Mouse (Mus musculus): ENCODE results near the gene Fam20c. TPM values are rescaled to one million over a fixed set of nuclear protein-coding genes. Genes with fewer than 3 reads are reported as not detected.

The Fam20c gene
- polyA plus RNA-seq (2021), result 188 TPM

GRCm38 (mm10) chr5:138754303-138755120 lies at the start of gene Fam20c:
Gene Fam20c (plus strand): TSS chr5:138754514.
- no peaks in the 10 kb centered on the region for H3K27me3 ChIP-seq
- TF ChIP-seq CTCF (IDR thresholded peaks at IDR 0.05), result no peak
- in situ Hi-C loops (cut with MboI; ENCODE audit: low pct_unique_long_range_greater_than_20kb), result loop anchor here (10.0 kb wide), 1 partner anchor 240 kb away; the partner anchor contains the start of gene Pdgfa
- DNase-seq (ENCODE audit: low read depth, low spot score) (no peak), ATAC-seq (peak; percentile 81)
- POLR2A ChIA-PET, result interaction anchor here (0.8 to 2.1 kb wide), 8 partner anchors 9 to 92 kb away, joined by 3 to 8 read pairs (median 4); no protein-coding TSS in a partner anchor
- CTCF ChIA-PET, result no interaction called here

DNA sequence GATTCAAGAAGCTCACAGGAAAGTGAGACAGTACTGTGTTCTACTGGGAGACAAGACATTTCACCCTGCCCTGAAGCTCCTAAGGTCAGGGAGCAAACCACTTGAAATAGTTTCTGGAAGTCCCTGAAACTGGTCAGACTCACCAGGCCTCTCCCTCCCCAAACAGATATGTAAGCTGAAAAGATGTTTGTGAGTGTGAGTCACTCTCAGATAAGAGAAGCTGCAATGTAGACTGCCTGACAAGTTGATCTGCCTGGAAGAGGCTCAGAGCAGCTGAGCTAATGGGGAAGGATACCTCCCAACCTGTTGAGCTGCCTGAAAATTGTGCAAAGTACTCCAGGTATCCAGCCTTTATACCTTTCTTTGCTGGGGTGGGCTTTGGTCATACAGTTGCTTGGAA lies 46.9 kb upstream of the Fam20c start:
- ATAC-seq, result no peak
- no peak for DNase-seq (ENCODE audit: low read depth, low spot score)
- in situ Hi-C loops (cut with MboI; ENCODE audit: low pct_unique_long_range_greater_than_20kb), result no loop called here
- POLR2A ChIA-PET, result no interaction called here
- H3K27me3 ChIP-seq, result no peaks in the 10 kb centered on the region
- CTCF ChIA-PET, result interaction anchor here (0.7 to 1.6 kb wide), 2 partner anchors 11 to 33 kb away, joined by 3 to 4 read pairs; no protein-coding TSS in a partner anchor
- no peak for TF ChIP-seq CTCF (IDR thresholded peaks at IDR 0.05)

- H3K27me3 ChIP-seq, result no peaks in the 10 kb centered on the region
- in situ Hi-C loops (cut with MboI; ENCODE audit: low pct_unique_long_range_greater_than_20kb), result no loop called here
- DNase-seq (ENCODE audit: low read depth, low spot score), result no peak
- CTCF ChIA-PET, result interaction anchor here (1.5 to 1.6 kb wide), 2 partner anchors 10 kb away, joined by 3 read pairs; no protein-coding TSS in a partner anchor
- POLR2A ChIA-PET, result no interaction called here
- TF ChIP-seq CTCF (IDR thresholded peaks at IDR 0.05), result no peak
- ATAC-seq, result no peak
Measured at GRCm38 (mm10) chr5:138708591-138708990, 45.7 kb upstream of the Fam20c start.

DNA sequence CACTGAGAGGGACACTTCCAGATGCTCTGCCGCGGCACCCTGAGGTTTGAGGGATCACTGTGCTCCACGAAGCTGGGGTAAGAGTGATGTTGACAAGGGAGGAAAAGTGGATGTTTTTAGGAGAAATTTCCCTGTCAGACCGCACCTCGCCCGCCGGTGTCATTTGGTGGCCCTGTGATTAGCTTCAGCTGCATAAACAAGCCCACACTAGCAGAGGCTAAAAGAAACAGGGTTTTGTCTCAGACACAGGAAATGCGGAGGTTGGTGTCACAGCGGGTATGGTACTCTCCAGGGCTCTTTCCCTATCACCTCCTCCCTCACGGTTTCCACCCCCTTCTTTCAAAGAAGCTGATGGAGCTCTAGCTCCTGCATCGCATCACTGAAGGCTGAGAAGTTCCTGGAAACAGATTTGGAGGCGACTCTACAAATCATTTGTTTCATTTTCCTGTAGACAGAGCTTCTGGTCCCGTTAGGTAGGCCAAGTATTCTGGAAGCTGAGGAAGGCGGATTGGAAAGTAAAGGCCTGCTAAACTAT lies 38.7 kb upstream of the Fam20c start:
- POLR2A ChIA-PET, result no interaction called here
- DNase-seq (ENCODE audit: low read depth, low spot score) (no peak), ATAC-seq (no peak)
- no peak for TF ChIP-seq CTCF (IDR thresholded peaks at IDR 0.05)
- CTCF ChIA-PET, result no interaction called here
- in situ Hi-C loops (cut with MboI; ENCODE audit: low pct_unique_long_range_greater_than_20kb), result no loop called here
- no peaks in the 10 kb centered on the region for H3K27me3 ChIP-seq

DNA sequence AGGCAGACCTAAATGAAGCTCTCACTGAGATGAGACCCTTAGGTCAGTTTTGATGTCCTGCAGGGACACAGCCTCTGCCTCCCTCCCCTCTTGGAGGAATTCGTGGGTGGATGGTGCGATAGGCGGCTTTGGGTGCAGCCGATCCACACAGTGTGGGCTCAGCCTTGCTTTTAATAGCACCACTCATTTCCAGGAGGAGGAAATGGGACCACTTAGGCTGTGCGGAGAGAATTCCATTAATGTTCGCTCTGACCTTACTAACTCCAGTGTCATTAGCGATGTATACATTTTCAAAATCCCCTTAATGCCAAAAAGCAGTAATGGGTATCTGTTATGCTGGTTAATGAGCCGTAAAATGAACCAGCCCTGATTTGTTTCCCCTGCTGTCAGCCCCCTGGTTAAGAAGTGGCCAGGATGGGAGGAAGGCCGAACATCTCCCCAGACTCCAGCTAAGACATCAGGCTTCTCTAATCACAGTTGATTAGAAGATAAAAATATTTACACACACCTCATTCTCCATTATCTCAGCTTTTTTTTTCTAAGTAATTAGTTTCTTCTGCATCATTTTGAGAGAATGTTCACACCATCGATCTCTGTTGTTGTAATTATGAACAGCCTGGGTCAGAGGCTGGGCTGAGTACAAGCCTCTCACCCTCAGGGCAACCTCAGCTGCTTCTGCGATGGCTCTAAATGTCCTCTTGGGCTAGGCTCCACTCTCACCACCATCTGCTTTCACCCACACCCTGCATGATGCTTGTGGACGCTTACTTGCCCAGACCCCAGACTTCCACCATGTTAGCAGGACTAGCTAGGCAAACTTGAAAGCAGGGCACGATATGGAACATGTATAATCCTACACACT lies 33.8 kb upstream of the Fam20c start:
- ATAC-seq (no peak), DNase-seq (ENCODE audit: low read depth, low spot score) (no peak)
- no peak for TF ChIP-seq CTCF (IDR thresholded peaks at IDR 0.05)
- ChIA-PET POLR2A (no interaction called here), CTCF (interaction anchor here (1.3 to 1.4 kb wide), 5 partner anchors 9 to 18 kb away, joined by 3 to 5 read pairs (median 3); no protein-coding TSS in a partner anchor)
- H3K27me3 ChIP-seq, result no peaks in the 10 kb centered on the region
- in situ Hi-C loops (cut with MboI; ENCODE audit: low pct_unique_long_range_greater_than_20kb), result no loop called here

DNA sequence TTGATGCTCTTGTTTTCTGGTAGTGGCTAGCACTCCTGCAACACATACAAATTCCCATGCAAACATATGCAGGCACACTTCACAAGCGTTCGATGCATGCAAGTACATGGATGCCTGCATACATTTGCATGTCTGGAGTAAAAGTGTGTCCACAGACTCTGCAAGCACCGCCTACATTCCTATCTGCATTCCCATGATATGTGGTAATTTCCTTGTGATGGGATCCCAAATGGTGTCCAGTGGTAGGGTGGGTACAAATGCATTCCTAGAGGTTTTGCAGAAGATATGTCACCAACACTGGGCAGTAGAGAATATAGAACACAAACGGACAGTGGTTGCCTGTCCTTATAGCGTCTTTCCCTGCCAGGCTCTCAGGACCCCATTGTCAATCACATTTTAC lies 29.9 kb upstream of the Fam20c start:
- POLR2A ChIA-PET, result interaction anchor here (1.2 kb wide), 1 partner anchor 11 kb away, joined by 3 read pairs; no protein-coding TSS in a partner anchor
- no peaks in the 10 kb centered on the region for H3K27me3 ChIP-seq
- in situ Hi-C loops (cut with MboI; ENCODE audit: low pct_unique_long_range_greater_than_20kb), result no loop called here
- DNase-seq (ENCODE audit: low read depth, low spot score), result no peak
- peak; percentile 52 for ATAC-seq
- CTCF ChIA-PET, result interaction anchor here (1.6 kb wide), 1 partner anchor 10 kb away, joined by 3 read pairs; no protein-coding TSS in a partner anchor
- no peak for TF ChIP-seq CTCF (IDR thresholded peaks at IDR 0.05)

- no peak for ATAC-seq
- ChIA-PET CTCF (interaction anchor here (0.8 to 1.6 kb wide), 3 partner anchors 10 to 27 kb away, joined by 3 to 4 read pairs (median 3); no protein-coding TSS in a partner anchor), POLR2A (interaction anchor here (1.2 kb wide), 1 partner anchor 10 kb away, joined by 3 read pairs; no protein-coding TSS in a partner anchor)
- in situ Hi-C loops (cut with MboI; ENCODE audit: low pct_unique_long_range_greater_than_20kb), result no loop called here
- H3K27me3 ChIP-seq, result no peaks in the 10 kb centered on the region
- no peak for DNase-seq (ENCODE audit: low read depth, low spot score)
- TF ChIP-seq CTCF (IDR thresholded peaks at IDR 0.05), result no peak
Measured at GRCm38 (mm10) chr5:138725151-138725550, 29.2 kb upstream of the Fam20c start.

GRCm38 (mm10) chr5:138730863-138731262 lies 23.5 kb upstream of the Fam20c start:
- ChIA-PET CTCF (interaction anchor here (1.1 to 1.7 kb wide), 2 partner anchors 10 to 46 kb away, joined by 3 to 9 read pairs; no protein-coding TSS in a partner anchor), POLR2A (interaction anchor here (1.3 kb wide), 1 partner anchor 13 kb away, joined by 4 read pairs; no protein-coding TSS in a partner anchor)
- DNase-seq (ENCODE audit: low read depth, low spot score) (no peak), ATAC-seq (no peak)
- H3K27me3 ChIP-seq, result no peaks in the 10 kb centered on the region
- no peak for TF ChIP-seq CTCF (IDR thresholded peaks at IDR 0.05)
- in situ Hi-C loops (cut with MboI; ENCODE audit: low pct_unique_long_range_greater_than_20kb), result no loop called here

DNA sequence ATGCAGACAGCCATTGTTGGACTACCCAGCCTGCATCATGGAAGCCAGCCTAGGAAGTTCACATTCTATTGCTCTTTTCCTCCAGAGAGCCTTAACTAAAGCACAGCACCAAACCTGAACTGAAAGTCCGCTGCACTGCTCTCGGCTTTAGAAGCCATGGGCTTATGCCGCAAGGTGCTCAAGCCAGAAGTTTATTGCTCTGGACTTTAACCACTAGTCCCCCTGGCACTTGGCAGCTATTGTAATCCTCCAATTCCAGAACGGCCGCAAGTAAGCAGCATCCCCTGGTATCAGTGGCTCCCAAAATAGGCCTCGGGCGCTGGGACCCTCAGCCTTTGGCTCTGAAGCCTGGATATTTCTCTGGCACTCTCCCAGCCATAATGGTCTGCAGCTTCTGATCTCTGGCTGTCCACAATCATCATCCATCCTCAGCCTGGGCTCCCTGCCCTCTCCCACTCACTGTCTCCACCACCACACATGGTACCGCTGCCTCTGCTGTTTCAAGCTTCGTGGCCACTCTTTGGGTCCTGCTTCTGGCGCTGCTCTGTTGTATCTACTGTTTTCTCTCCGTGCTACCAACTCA lies 20.9 kb upstream of the Fam20c start:
- CTCF ChIA-PET, result no interaction called here
- no peak for TF ChIP-seq CTCF (IDR thresholded peaks at IDR 0.05)
- H3K27me3 ChIP-seq, result no peaks in the 10 kb centered on the region
- POLR2A ChIA-PET, result no interaction called here
- ATAC-seq (no peak), DNase-seq (ENCODE audit: low read depth, low spot score) (no peak)
- in situ Hi-C loops (cut with MboI; ENCODE audit: low pct_unique_long_range_greater_than_20kb), result no loop called here

- in situ Hi-C loops (cut with MboI; ENCODE audit: low pct_unique_long_range_greater_than_20kb), result no loop called here
- CTCF ChIA-PET, result interaction anchor here (1.1 kb wide), 1 partner anchor 15 kb away, joined by 3 read pairs; no protein-coding TSS in a partner anchor
- TF ChIP-seq CTCF (IDR thresholded peaks at IDR 0.05), result no peak
- DNase-seq (ENCODE audit: low read depth, low spot score) (no peak), ATAC-seq (no peak)
- POLR2A ChIA-PET, result no interaction called here
- H3K27me3 ChIP-seq, result no peaks in the 10 kb centered on the region
Measured at GRCm38 (mm10) chr5:138734018-138734417, 20.3 kb upstream of the Fam20c start.
